Mouse (Mus musculus) neural tube, embryonic 12.5 days (tissue): ENCODE data around the gene Ndufaf4. TPM values are rescaled to one million over a fixed set of nuclear protein-coding genes. Genes with fewer than 3 reads are reported as not detected.

Source experiments
- ATAC-seq: fragments of 200-750 bp; cut with Nextera tagmentation; 2 replicates; pipeline ENCODE4 v1.8.0; 2017; ENCODE audit warnings: low read depth, mild to moderate bottlenecking, moderate TSS enrichment, moderate library complexity; ENCODE audit not compliant: low FRiP score
- H3K27ac ChIP-seq: fragments of 300-500 bp; sonication (generic); 2 replicates; pipeline ENCODE4 v1.5.1; 2016
- H3K27me3 ChIP-seq: fragments of 300-500 bp; sonication (generic); replicated peaks from 2 replicates; pipeline ENCODE4 v1.6.1; 2016; ENCODE audit warnings: mild to moderate bottlenecking
- H3K36me3 ChIP-seq: fragments of 300-500 bp; sonication (generic); 2 replicates; pipeline ENCODE4 v1.6.1; 2016; ENCODE audit warnings: mild to moderate bottlenecking
- H3K4me1 ChIP-seq: fragments of 300-500 bp; sonication (generic); 2 replicates; pipeline ENCODE4 v1.6.1; 2016
- H3K4me2 ChIP-seq: fragments of 300-500 bp; sonication (generic); replicated peaks from 2 replicates; pipeline ENCODE4 v1.6.1; 2016; ENCODE audit warnings: mild to moderate bottlenecking
- H3K4me3 ChIP-seq: fragments of 300-500 bp; sonication (generic); 2 replicates; pipeline ENCODE4 v1.5.1; 2016
- H3K9ac ChIP-seq: fragments of 300-500 bp; sonication (generic); 2 replicates; pipeline ENCODE4 v1.6.1; 2016; ENCODE audit warnings: mild to moderate bottlenecking
- H3K9me3 ChIP-seq: fragments of 300-500 bp; sonication (generic); 2 replicates; pipeline ENCODE4 v1.6.1; 2016; ENCODE audit warnings: mild to moderate bottlenecking
- WGBS: fragments of 180-500 bp; shearing (Covaris S2); methylation state at CpG from one replicate; pipeline ENCODE4 v1.1.7; 2016; 5-methylcytosine and 5-hydroxymethylcytosine counted together
- polyA plus RNA-seq: library from polyadenylated mRNA; unstranded; fragments of >200 nt; fragmentation: Nextera tagmentation; extraction: Ambion mirVana; gene quantifications from 2 replicates; pipeline ENCODE4 v1.2.1, GENCODE M21; 2016

The Ndufaf4 gene
- polyA plus RNA-seq, 1 experiment from 2014 or later: 56.9 TPM

GRCm38 (mm10) chr4:24915631-24916030, 17.7 kb downstream of the Ndufaf4 start:
- 90% methylated on average over 2 of the region's 2 CpGs for WGBS

GRCm38 (mm10) chr4:24920006-24920577, 22.2 kb downstream of the Ndufaf4 start:
- H3K4me2 ChIP-seq: no peak overlapping the region
- H3K9ac ChIP-seq: no peak overlapping the region
- ATAC-seq: no peak
- 85% methylated on average over 5 of the region's 5 CpGs for WGBS
- H3K36me3 ChIP-seq: no peaks in the 10 kb centered on the region
- H3K4me3 ChIP-seq: no peak overlapping the region
- H3K9me3 ChIP-seq: no peaks in the 10 kb centered on the region
- no peaks in the 10 kb centered on the region for H3K27me3 ChIP-seq
- H3K4me1 ChIP-seq: no peaks in the 10 kb centered on the region
- H3K27ac ChIP-seq: no peak overlapping the region

More at GRCm38 (mm10) chr4:24915631-24916030, 17.7 kb downstream of the Ndufaf4 start:
- H3K36me3 ChIP-seq: no peaks in the 10 kb centered on the region
- no peak overlapping the region for H3K4me2 ChIP-seq
- ATAC-seq: no peak
- no peak overlapping the region for H3K4me3 ChIP-seq
- no peaks in the 10 kb centered on the region for H3K27me3 ChIP-seq
- no peaks in the 10 kb centered on the region for H3K4me1 ChIP-seq
- no peaks in the 10 kb centered on the region for H3K9me3 ChIP-seq
- H3K9ac ChIP-seq: no peak overlapping the region
- H3K27ac ChIP-seq: no peak overlapping the region

GRCm38 (mm10) chr4:24924726-24925125, 26.8 kb downstream of the Ndufaf4 start:
- no peak overlapping the region for H3K9ac ChIP-seq
- H3K36me3 ChIP-seq: no peaks in the 10 kb centered on the region
- no peak overlapping the region for H3K27ac ChIP-seq
- H3K4me1 ChIP-seq: no peaks in the 10 kb centered on the region
- ATAC-seq: no peak
- no peaks in the 10 kb centered on the region for H3K9me3 ChIP-seq
- no peak overlapping the region for H3K4me3 ChIP-seq
- H3K27me3 ChIP-seq: no peaks in the 10 kb centered on the region
- no peak overlapping the region for H3K4me2 ChIP-seq
- WGBS: 82% methylated on average over 2 of the region's 2 CpGs

- Histone ChIP-seq H3K9me3 (no peaks in the 10 kb centered on the region), H3K36me3 (no peaks in the 10 kb centered on the region), H3K4me1 (no peaks in the 10 kb centered on the region), H3K4me2 (no peak overlapping the region), H3K27ac (no peak overlapping the region), H3K4me3 (no peak overlapping the region), H3K27me3 (no peaks in the 10 kb centered on the region), H3K9ac (no peak overlapping the region)
- ATAC-seq: 0 out of 2 replicates have a peak, but pooled peaks have one; percentile 37
- 82% methylated on average over 5 of the region's 5 CpGs for WGBS
Measured at GRCm38 (mm10) chr4:24928260-24928780, 30.4 kb downstream of the Ndufaf4 start.

GRCm38 (mm10) chr4:24928926-24929325, 31.0 kb downstream of the Ndufaf4 start:
- Histone ChIP-seq H3K4me1 (no peaks in the 10 kb centered on the region), H3K36me3 (no peaks in the 10 kb centered on the region), H3K9ac (no peak overlapping the region), H3K4me2 (no peak overlapping the region), H3K9me3 (no peaks in the 10 kb centered on the region), H3K27ac (no peak overlapping the region), H3K27me3 (no peaks in the 10 kb centered on the region), H3K4me3 (no peak overlapping the region)
- no peak for ATAC-seq
- WGBS: 90% methylated on average over 5 of the region's 5 CpGs

- Histone ChIP-seq H3K27me3 (no peaks in the 10 kb centered on the region), H3K27ac (no peak overlapping the region), H3K4me3 (no peak overlapping the region), H3K4me2 (no peak overlapping the region), H3K36me3 (no peaks in the 10 kb centered on the region), H3K9me3 (no peaks in the 10 kb centered on the region), H3K4me1 (no peaks in the 10 kb centered on the region), H3K9ac (no peak overlapping the region)
- ATAC-seq: no peak
- 71% methylated on average over 6 of the region's 6 CpGs for WGBS
Measured at GRCm38 (mm10) chr4:24942728-24943424, 45.0 kb downstream of the Ndufaf4 start.

Other genes starting within 250 kb of the Ndufaf4 start
- 15.4 and 15.7 TPM in 2 replicates for gene Klhl32, start 47.0 kb upstream of the Ndufaf4 start, polyA plus RNA-seq
- 1.4 and 2.2 TPM in 2 replicates for gene Gpr63, start 68.3 kb downstream of the Ndufaf4 start, polyA plus RNA-seq